Mouse (Mus musculus) ES-E14 (cell line): Measurements from ENCODE around the gene Pop5. TPM values are rescaled to one million over a fixed set of nuclear protein-coding genes. Genes with fewer than 3 reads are reported as not detected.

Source experiments
- DNase-seq: peaks from one replicate; pipeline ENCODE4 v3.0.0-alpha.2; 2013; ENCODE audit warnings: low read depth, low spot score
- H3K27ac ChIP-seq: 2 replicates; pipeline ENCODE4 v1.5.1; 2012; ENCODE audit warnings: low read depth, mild to moderate bottlenecking, low read length, moderate library complexity, mixed read lengths; ENCODE audit not compliant: poor library complexity, insufficient read depth, severe bottlenecking
- H3K36me3 ChIP-seq: 2 replicates; pipeline ENCODE4 v1.6.1; 2012; ENCODE audit warnings: mild to moderate bottlenecking, low read length, moderate library complexity, mixed read lengths; ENCODE audit not compliant: control insufficient read depth, poor library complexity, insufficient read depth, severe bottlenecking
- H3K4me1 ChIP-seq, 2 experiments: fragments of 150-350 bp in 1 of 2; sonication (generic) in 1 of 2; 2 replicates each; pipeline ENCODE4 v1.6.1; 2012; ENCODE audit warnings: low read length in 2 of 2, mild to moderate bottlenecking in 1 of 2, mixed read lengths in 1 of 2; ENCODE audit not compliant: control insufficient read depth in 2 of 2, insufficient read depth in 2 of 2, poor library complexity in 1 of 2
- H3K4me3 ChIP-seq, 2 experiments: fragments of 150-350 bp in 1 of 2; sonication (generic) in 1 of 2; 2 replicates each; pipeline ENCODE4 v1.5.1; 2012; ENCODE audit warnings: low read length in 2 of 2, low read depth in 1 of 2, mild to moderate bottlenecking in 1 of 2, mixed read lengths in 1 of 2; ENCODE audit not compliant: insufficient read depth in 1 of 2, poor library complexity in 1 of 2, severe bottlenecking in 1 of 2
- H3K9ac ChIP-seq: 2 replicates; pipeline ENCODE4 v1.6.1; 2012; ENCODE audit warnings: low read depth, mild to moderate bottlenecking, low read length, mixed read lengths; ENCODE audit not compliant: poor library complexity, insufficient read depth, severe bottlenecking
- H3K9me3 ChIP-seq: fragments of 150-350 bp; sonication (generic); 2 replicates; pipeline ENCODE4 v1.6.1; 2012; ENCODE audit warnings: low read depth, mild to moderate bottlenecking, low read length; ENCODE audit not compliant: control insufficient read depth, insufficient read depth
- CHD2 ChIP-seq: IDR thresholded peaks from 2 replicates; pipeline ENCODE4 v1.6.1; 2014; ENCODE audit warnings: mild to moderate bottlenecking, low read depth, low read length, inconsistent platforms
- HCFC1 ChIP-seq: IDR thresholded peaks from 2 replicates; pipeline ENCODE4 v1.6.1; 2012; ENCODE audit warnings: low read length, inconsistent platforms, borderline replicate concordance; ENCODE audit not compliant: insufficient read depth
- MAFK ChIP-seq: IDR thresholded peaks from 2 replicates; pipeline ENCODE4 v1.6.1; 2014; ENCODE audit warnings: mild to moderate bottlenecking, low read depth, low read length, inconsistent platforms; ENCODE audit not compliant: insufficient read depth
- ZC3H11A ChIP-seq: IDR thresholded peaks from 2 replicates; pipeline ENCODE4 v1.6.1; 2012; ENCODE audit warnings: low read depth, mild to moderate bottlenecking, inconsistent platforms, low read length, borderline replicate concordance
- ZNF384 ChIP-seq: IDR thresholded peaks from 2 replicates; pipeline ENCODE4 v1.6.1; 2012; ENCODE audit warnings: low read depth, low read length, inconsistent platforms
- in situ Hi-C, 2 experiments: fragments of 600-800 bp; cut with MboI; formaldehyde crosslinking; loops; one replicate each; pipeline ENCODE4 v1.15.1; 2025; ENCODE audit warnings: low sequenced_read_pairs in 2 of 2, inconsistent platforms in 1 of 2; ENCODE audit not compliant: unreplicated experiment in 2 of 2
- total RNA-seq: library from RNA; depleted of rRNA; stranded (reverse); fragments of 300-350 nt; gene quantifications from 2 replicates; pipeline ENCODE4 v1.2.3, GENCODE M21; 2012

Gene Pop5
- total RNA-seq, 1 experiment: 155 TPM

DNA sequence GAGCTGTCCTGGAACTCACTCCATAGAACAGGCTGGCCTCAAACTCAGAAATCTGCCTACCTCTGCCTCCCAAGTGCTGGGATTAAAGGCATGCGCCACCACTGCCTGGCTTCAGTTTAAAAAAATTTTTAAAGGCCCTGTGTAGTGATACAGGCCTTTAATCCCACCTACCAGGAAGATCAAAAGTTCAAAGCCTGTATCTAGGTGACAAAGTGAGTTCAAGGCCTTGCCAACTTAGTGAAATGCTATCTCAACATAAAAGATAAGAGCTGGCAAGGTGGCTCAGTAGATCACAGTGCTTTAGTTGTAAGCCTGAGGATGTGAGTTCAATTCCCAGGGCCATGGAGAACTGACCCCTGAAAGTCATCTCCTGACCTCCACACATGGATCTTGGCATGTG lies 42.4 kb downstream of the Pop5 start:
- TF ChIP-seq ZNF384: no peak
- no peak for TF ChIP-seq MAFK
- TF ChIP-seq HCFC1: no peak
- TF ChIP-seq ZC3H11A: no peak
- TF ChIP-seq CHD2: no peak
- in situ Hi-C loops: no loop called here

GRCm38 (mm10) chr5:115278785-115279184 lies 43.1 kb downstream of the Pop5 start:
- Histone ChIP-seq H3K9me3 (no peaks in the 10 kb centered on the region), H3K27ac (no peak overlapping the region), H3K36me3 (peaks cover 6% of the 10 kb centered on the region; the same call in 1 of the 2 replicates), H3K4me3 (no peak overlapping the region), H3K9ac (no peak overlapping the region), H3K4me1 (peaks cover 2 to 5% of the 10 kb centered on the region in 2 experiments; a peak in 2 of 4 replicates)
- in situ Hi-C loops: no loop called here
- DNase-seq: no peak
- TF ChIP-seq ZNF384: no peak
- no peak for TF ChIP-seq HCFC1
- TF ChIP-seq ZC3H11A: no peak
- TF ChIP-seq MAFK: no peak
- TF ChIP-seq CHD2: no peak

More for the DNA sequence above, 42.4 kb downstream of the Pop5 start:
- Histone ChIP-seq H3K27ac (no peak overlapping the region), H3K9ac (no peak overlapping the region), H3K4me3 (no peak overlapping the region), H3K36me3 (no peaks in the 10 kb centered on the region), H3K9me3 (no peaks in the 10 kb centered on the region), H3K4me1 (peaks cover 2 to 5% of the 10 kb centered on the region in 2 experiments; a peak in 2 of 4 replicates)
- no peak for DNase-seq

DNA sequence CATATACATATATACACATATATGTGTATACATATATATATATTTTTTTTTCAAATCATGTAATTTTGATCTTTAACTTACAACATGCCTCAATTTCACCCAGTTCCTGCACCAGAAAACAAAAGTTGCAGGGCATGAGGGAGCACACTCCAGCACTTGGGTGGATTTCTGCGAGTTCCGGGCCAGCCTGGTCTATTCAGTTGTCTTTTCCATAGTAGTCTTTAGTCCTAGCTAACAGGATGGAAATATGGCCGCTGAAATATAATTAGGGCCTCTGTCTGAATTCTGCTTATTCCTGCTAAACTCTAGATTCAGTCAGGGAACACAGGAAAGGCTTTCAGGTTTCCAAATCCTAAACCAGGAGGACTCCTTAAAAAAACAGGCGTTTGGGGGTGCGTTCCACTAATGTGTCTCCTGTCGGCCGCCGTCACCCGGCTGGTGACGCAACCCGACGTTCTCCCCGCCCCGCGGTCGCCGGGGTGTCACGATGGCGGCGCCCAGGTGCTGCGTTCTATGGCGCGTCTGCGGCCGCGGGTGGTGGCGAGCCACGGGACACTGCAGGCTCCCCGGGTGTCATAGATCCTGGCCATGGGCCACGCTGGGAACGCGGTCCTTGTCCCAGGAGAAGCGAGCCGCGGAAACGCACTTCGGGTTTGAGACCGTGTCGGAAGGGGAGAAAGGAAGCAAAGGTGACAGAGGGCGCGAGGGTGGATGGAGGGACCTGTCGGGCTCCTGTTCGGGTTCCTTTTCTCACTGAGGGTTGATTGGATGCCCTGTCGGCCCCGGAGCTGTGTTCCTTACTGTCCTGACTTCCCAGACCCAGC lies 43.8 kb downstream of the Pop5 start, which contains the start of gene Coq5:
TSS of gene Coq5 (plus strand) at position 441 of the 824 bp plus-strand sequence.
- peak; percentile 63 for DNase-seq
- no peak within 1 kb of the TSS for H3K27ac ChIP-seq
- peaks cover 0 to 4% of the 10 kb centered on the region in 2 experiments; a peak in 1 of 4 replicates for H3K4me1 ChIP-seq
- H3K9ac ChIP-seq: peak within 1 kb of the TSS; percentile 81
- in situ Hi-C loops: no loop called here
- peak within 1 kb of the TSS; percentile 86 to 91 for H3K4me3 ChIP-seq
- TF ChIP-seq ZC3H11A (no peak), ZNF384 (peak; percentile 95)
- H3K36me3 ChIP-seq: peaks cover 7% of the 10 kb centered on the region; the same call in 1 of the 2 replicates
- H3K9me3 ChIP-seq: no peaks in the 10 kb centered on the region

- peaks cover 0 to 2% of the 10 kb centered on the region in 2 experiments; a peak in 1 of 4 replicates for H3K4me1 ChIP-seq
- H3K4me3 ChIP-seq: peak overlapping the region; percentile 86 to 91
- in situ Hi-C loops: no loop called here
- peak overlapping the region; percentile 81 for H3K9ac ChIP-seq
- H3K9me3 ChIP-seq: no peaks in the 10 kb centered on the region
- DNase-seq: peak; percentile 34
- no peak overlapping the region for H3K27ac ChIP-seq
- H3K36me3 ChIP-seq: peaks cover 11% of the 10 kb centered on the region; the same call in 1 of the 2 replicates
- TF ChIP-seq ZNF384 (no peak), ZC3H11A (no peak), MAFK (no peak), HCFC1 (no peak), CHD2 (no peak)
Measured at GRCm38 (mm10) chr5:115280050-115280687, 44.5 kb downstream of the Pop5 start.
